Mouse (Mus musculus): ENCODE measurements around the gene Slain1. TPM values are rescaled to one million over a fixed set of nuclear protein-coding genes. Genes with fewer than 3 reads are reported as not detected.

The Slain1 gene
- polyA plus RNA-seq, 1 experiment from 2014 or later: 19.9 TPM

DNA sequence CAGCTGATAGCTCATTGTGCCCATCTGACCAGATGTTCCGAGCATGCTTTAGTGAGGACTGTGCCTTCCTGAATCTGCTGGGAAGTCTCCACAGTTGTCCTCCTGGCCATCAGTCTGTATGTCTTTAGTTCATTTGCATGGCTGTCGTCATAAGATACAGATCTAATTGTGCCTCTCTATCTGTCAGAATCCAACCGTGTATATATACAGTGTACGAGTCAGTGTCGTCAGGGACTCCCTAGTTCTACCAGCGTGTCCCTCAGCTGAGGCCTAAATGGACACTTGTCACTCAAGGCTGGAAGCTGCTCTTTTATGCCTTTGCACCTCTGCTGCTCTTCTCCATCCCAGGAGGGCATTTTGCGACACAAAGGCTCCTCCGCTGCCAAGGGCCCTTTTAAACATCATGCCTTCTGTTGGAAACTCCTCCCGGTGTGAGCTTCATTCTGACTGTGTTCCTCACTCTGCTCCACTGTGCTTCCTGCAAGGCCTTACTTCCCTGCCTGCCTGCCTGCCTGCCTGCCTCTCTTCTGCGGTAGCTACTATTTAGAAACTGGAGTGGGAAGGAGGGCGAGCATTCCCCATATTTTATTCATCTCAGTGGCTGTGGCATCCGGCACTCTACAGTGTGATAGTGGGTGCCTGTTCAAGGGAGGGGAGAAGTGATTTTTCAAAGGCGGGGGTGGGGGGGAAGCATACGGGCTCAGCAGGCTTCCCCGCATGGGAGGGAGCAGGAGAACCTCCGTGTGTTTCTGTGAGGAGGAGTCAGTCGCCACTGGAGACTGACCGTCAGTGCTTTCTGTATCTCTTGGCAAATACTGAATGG, 29.6 kb downstream of the Slain1 start:
- Histone ChIP-seq H3K27me3 (no peaks in the 10 kb centered on the region), H3K9ac (peak overlapping the region; percentile 38), H3K27ac (peak overlapping the region; percentile 66), H3K4me2 (replicated peaks) (peak overlapping the region; percentile 37), H3K4me3 (no peak overlapping the region), H3K9me3 (replicated peaks) (no peaks in the 10 kb centered on the region), H3K36me3 (no peaks in the 10 kb centered on the region), H3K4me1 (peaks cover 47% of the 10 kb centered on the region)
- peak; percentile 59 for ATAC-seq (ENCODE audit: low FRiP score)
- WGBS: 19% methylated on average over 18 of the region's 18 CpGs

DNA sequence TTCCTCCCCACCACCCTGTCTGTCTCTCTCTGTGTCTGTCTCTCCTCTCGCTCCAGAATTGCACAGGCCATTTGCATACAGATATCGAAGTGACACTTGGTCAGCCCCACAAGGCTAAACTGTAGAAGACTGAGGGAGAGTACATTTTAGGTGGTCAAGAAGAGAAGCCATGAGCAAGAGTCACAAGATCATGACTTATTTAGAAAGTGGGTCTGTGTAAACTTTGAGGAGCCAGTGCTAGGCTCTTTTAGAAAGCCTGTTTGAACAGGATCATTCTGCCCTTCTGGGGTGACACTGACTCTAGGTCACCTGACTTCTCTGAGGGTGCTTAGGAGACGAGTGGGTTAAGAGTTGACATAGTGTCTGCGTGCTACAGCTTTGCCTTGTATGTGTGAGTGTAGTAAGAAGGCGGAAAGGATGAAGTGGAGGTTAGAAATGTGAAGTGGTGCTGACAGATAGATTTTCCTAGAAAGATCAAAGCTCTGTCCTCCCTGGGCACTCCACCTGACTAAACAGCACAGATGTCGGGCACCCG, 30.3 kb downstream of the Slain1 start:
- H3K4me1 ChIP-seq: peaks cover 47% of the 10 kb centered on the region

DNA sequence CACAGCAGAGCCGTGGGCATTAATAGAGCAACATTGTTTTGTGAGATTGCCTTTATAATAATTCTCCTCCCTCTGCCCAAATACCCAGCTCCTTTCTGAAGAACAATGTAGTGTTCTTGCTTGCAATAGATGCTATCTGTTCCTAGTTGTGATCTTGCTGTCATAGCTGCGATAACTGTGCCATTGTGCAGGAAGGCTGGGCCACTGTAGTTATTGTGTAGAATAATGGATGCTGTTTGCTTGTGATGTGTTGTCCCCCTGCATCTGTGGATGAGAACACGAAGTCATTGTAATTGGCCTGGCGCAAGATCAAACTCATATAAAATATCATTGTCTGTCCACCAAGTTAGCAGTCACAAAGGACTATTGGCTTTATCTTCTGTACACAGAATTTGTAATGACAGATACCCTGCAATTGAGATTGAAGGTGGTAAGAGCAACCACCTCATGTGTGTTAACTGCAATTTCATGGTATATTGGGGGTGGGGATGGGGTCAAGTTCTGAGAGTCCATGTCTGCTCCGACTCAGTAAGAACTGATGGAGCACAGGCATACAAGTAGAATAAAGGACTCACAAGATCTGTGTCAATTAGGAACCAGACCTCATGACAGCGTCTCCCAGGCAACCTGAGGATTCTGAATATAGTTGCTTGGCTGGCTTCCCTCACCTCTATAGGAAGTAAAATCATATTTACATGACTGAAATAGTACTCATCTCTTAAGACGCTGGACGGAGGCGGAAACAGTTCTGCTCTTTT, 32.8 kb downstream of the Slain1 start:
- Histone ChIP-seq H3K27ac (no peak overlapping the region), H3K9ac (no peak overlapping the region), H3K27me3 (no peaks in the 10 kb centered on the region), H3K4me3 (no peak overlapping the region), H3K9me3 (replicated peaks) (no peaks in the 10 kb centered on the region), H3K36me3 (peaks cover 9% of the 10 kb centered on the region), H3K4me2 (replicated peaks) (no peak overlapping the region), H3K4me1 (peaks cover 45% of the 10 kb centered on the region)
- ATAC-seq (ENCODE audit: low FRiP score): peak; percentile 32; the same call in 1 of the 2 replicates
- 42% methylated on average over 9 of the region's 9 CpGs for WGBS

More for the DNA sequence above, 30.3 kb downstream of the Slain1 start:
- H3K4me2 ChIP-seq (replicated peaks): peak overlapping the region; percentile 37
- no peaks in the 10 kb centered on the region for H3K36me3 ChIP-seq
- H3K27ac ChIP-seq: no peak overlapping the region; the same call in 1 of the 2 replicates
- H3K9ac ChIP-seq: peak overlapping the region; percentile 38; the same call in 1 of the 2 replicates
- no peaks in the 10 kb centered on the region for H3K27me3 ChIP-seq
- H3K9me3 ChIP-seq (replicated peaks): no peaks in the 10 kb centered on the region
- WGBS: 50% methylated on average over 7 of the region's 7 CpGs
- no peak overlapping the region for H3K4me3 ChIP-seq
- 0 out of 2 replicates have a peak, but pooled peaks have one; percentile 26 for ATAC-seq (ENCODE audit: low FRiP score)

GRCm38 (mm10) chr14:103686994-103687393, 37.0 kb downstream of the Slain1 start:
- 98% methylated on average over 2 of the region's 2 CpGs for WGBS
- H3K9ac ChIP-seq: no peak overlapping the region
- no peaks in the 10 kb centered on the region for H3K9me3 ChIP-seq (replicated peaks)
- no peak overlapping the region for H3K27ac ChIP-seq
- no peak overlapping the region for H3K4me3 ChIP-seq
- peaks cover 26% of the 10 kb centered on the region for H3K36me3 ChIP-seq
- H3K27me3 ChIP-seq: no peaks in the 10 kb centered on the region
- ATAC-seq (ENCODE audit: low FRiP score): no peak
- peaks cover 15% of the 10 kb centered on the region for H3K4me1 ChIP-seq
- H3K4me2 ChIP-seq (replicated peaks): no peak overlapping the region

- Histone ChIP-seq H3K9me3 (replicated peaks) (no peaks in the 10 kb centered on the region), H3K27ac (no peak overlapping the region), H3K9ac (no peak overlapping the region), H3K4me1 (no peaks in the 10 kb centered on the region), H3K27me3 (no peaks in the 10 kb centered on the region), H3K4me2 (replicated peaks) (no peak overlapping the region), H3K4me3 (no peak overlapping the region), H3K36me3 (peaks cover 28% of the 10 kb centered on the region)
- 31% methylated on average over 1 of the region's 1 CpGs for WGBS
- ATAC-seq (ENCODE audit: low FRiP score): no peak
Observed at GRCm38 (mm10) chr14:103694295-103694694, 44.3 kb downstream of the Slain1 start.

DNA sequence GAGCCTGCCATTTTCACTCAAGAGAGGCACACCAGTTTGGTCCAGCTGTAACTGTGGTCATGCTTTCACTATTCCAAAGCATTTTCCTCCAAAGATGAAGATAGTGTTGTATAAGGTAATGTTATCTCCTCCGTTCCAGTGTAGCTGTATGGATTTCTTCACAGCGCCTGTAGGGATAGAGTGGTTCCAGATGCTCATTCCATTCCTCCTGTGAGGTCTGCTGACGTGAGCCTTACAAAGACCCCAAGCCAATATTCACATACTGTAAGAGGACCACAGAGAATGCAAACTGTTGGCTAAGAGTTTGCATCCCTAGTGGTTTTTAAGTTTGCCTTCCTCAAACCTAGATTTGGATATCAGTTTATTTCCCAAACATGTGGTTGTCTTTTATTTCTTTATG, 45.6 kb downstream of the Slain1 start:
- 75% methylated on average over 3 of the region's 3 CpGs for WGBS
- H3K4me1 ChIP-seq: no peaks in the 10 kb centered on the region
- ATAC-seq (ENCODE audit: low FRiP score): no peak
- H3K27me3 ChIP-seq: no peaks in the 10 kb centered on the region
- H3K4me3 ChIP-seq: no peak overlapping the region
- no peak overlapping the region for H3K27ac ChIP-seq
- H3K9me3 ChIP-seq (replicated peaks): no peaks in the 10 kb centered on the region
- H3K9ac ChIP-seq: no peak overlapping the region
- peaks cover 26% of the 10 kb centered on the region for H3K36me3 ChIP-seq
- H3K4me2 ChIP-seq (replicated peaks): no peak overlapping the region

- no peak overlapping the region for H3K4me3 ChIP-seq
- H3K27ac ChIP-seq: no peak overlapping the region
- no peaks in the 10 kb centered on the region for H3K9me3 ChIP-seq (replicated peaks)
- peaks cover 26% of the 10 kb centered on the region for H3K36me3 ChIP-seq
- WGBS: 92% methylated on average over 7 of the region's 7 CpGs
- no peak for ATAC-seq (ENCODE audit: low FRiP score)
- no peak overlapping the region for H3K4me2 ChIP-seq (replicated peaks)
- H3K27me3 ChIP-seq: no peaks in the 10 kb centered on the region
- H3K9ac ChIP-seq: no peak overlapping the region
- no peaks in the 10 kb centered on the region for H3K4me1 ChIP-seq
Observed at GRCm38 (mm10) chr14:103697101-103697500, 47.1 kb downstream of the Slain1 start.

GRCm38 (mm10) chr14:103699308-103699707, 49.3 kb downstream of the Slain1 start:
- H3K9me3 ChIP-seq (replicated peaks): no peaks in the 10 kb centered on the region
- WGBS: 99% methylated on average over 6 of the region's 6 CpGs
- no peaks in the 10 kb centered on the region for H3K27me3 ChIP-seq
- no peaks in the 10 kb centered on the region for H3K4me1 ChIP-seq
- H3K36me3 ChIP-seq: peaks cover 41% of the 10 kb centered on the region
- H3K27ac ChIP-seq: no peak overlapping the region
- no peak for ATAC-seq (ENCODE audit: low FRiP score)
- H3K4me2 ChIP-seq (replicated peaks): no peak overlapping the region
- H3K9ac ChIP-seq: no peak overlapping the region
- no peak overlapping the region for H3K4me3 ChIP-seq

- WGBS: 93% methylated on average over 18 of the region's 18 CpGs
- H3K36me3 ChIP-seq: peaks cover 37% of the 10 kb centered on the region
Observed at GRCm38 (mm10) chr14:103702516-103702915, 52.5 kb downstream of the Slain1 start.

GRCm38 (mm10) chr14:103704771-103705170, 54.7 kb downstream of the Slain1 start:
- Histone ChIP-seq H3K9ac (no peak overlapping the region), H3K36me3 (peaks cover 36% of the 10 kb centered on the region)
- no peak for ATAC-seq (ENCODE audit: low FRiP score)

More at GRCm38 (mm10) chr14:103702516-103702915, 52.5 kb downstream of the Slain1 start:
- Histone ChIP-seq H3K4me1 (no peaks in the 10 kb centered on the region), H3K27me3 (no peaks in the 10 kb centered on the region), H3K4me2 (replicated peaks) (no peak overlapping the region), H3K4me3 (no peak overlapping the region), H3K9me3 (replicated peaks) (no peaks in the 10 kb centered on the region), H3K27ac (no peak overlapping the region), H3K9ac (no peak overlapping the region)
- no peak for ATAC-seq (ENCODE audit: low FRiP score)

DNA sequence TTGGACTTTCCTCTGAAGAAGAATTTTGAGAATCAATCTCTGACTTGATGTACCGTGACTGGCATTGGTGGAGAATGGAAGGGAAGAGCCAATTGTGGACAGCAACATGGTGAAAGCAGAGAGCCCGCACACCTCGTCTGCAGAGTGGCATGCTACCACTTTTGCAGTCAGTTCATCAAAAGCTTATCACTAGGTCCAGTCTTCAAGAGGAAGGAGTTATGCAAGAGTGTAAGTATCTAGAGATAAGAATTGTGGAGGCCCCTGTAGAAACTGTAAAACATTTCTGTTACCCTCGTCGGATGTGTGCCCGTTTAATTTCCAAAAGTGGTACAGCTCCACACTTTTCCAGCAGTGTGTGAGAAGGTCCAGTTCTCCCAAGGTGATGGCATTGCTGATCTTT, 56.3 kb downstream of the Slain1 start:
- peaks cover 34% of the 10 kb centered on the region for H3K36me3 ChIP-seq
- no peak overlapping the region for H3K27ac ChIP-seq
- 89% methylated on average over 6 of the region's 6 CpGs for WGBS
- no peaks in the 10 kb centered on the region for H3K9me3 ChIP-seq (replicated peaks)
- no peak overlapping the region for H3K4me2 ChIP-seq (replicated peaks)
- no peak for ATAC-seq (ENCODE audit: low FRiP score)
- no peaks in the 10 kb centered on the region for H3K27me3 ChIP-seq
- H3K9ac ChIP-seq: no peak overlapping the region
- no peaks in the 10 kb centered on the region for H3K4me1 ChIP-seq
- H3K4me3 ChIP-seq: no peak overlapping the region

More at GRCm38 (mm10) chr14:103704771-103705170, 54.7 kb downstream of the Slain1 start:
- Histone ChIP-seq H3K4me2 (replicated peaks) (no peak overlapping the region), H3K4me1 (no peaks in the 10 kb centered on the region), H3K9me3 (replicated peaks) (no peaks in the 10 kb centered on the region), H3K27me3 (no peaks in the 10 kb centered on the region), H3K27ac (no peak overlapping the region), H3K4me3 (no peak overlapping the region)
- WGBS: 84% methylated on average over 13 of the region's 13 CpGs

- WGBS: 82% methylated on average over 2 of the region's 2 CpGs
- Histone ChIP-seq H3K27me3 (no peaks in the 10 kb centered on the region), H3K36me3 (peaks cover 23% of the 10 kb centered on the region), H3K4me1 (no peaks in the 10 kb centered on the region), H3K9me3 (replicated peaks) (no peaks in the 10 kb centered on the region), H3K9ac (no peak overlapping the region), H3K4me3 (no peak overlapping the region), H3K27ac (no peak overlapping the region), H3K4me2 (replicated peaks) (no peak overlapping the region)
- ATAC-seq (ENCODE audit: low FRiP score): no peak
Observed at GRCm38 (mm10) chr14:103708601-103709000, 58.6 kb downstream of the Slain1 start.
